Mouse (Mus musculus) gastrocnemius, postnatal 14 days (tissue): ENCODE measurements at regions not wholly inside any gene's neighbourhood (a gene's known extent, or its start where the extent isn't known, plus 50 kb on each side); places are given as distances from the start of the nearest gene placed in this dataset.
"Not testable (repeated sequence)": the region's sequence is repeated elsewhere in the genome, so short reads cannot be mapped to it uniquely, and the experiment has no call there.

Source experiments
- DNase-seq: peaks from one replicate; pipeline ENCODE4 v3.0.0; 2021; ENCODE audit warnings: mixed read lengths
- intact Hi-C: fragments of 180-260 bp; cut with DNase I; formaldehyde crosslinking; loops from one replicate; pipeline ENCODE4 v1.15.1; 2025; ENCODE audit warnings: low total_unique reads

- DNase-seq, intact Hi-C loops: not testable (repeated sequence)
These were observed 84.3 kb downstream of the 1810013L24Rik start for GRCm38 (mm10) chr16:8914183-8914582.

DNA sequence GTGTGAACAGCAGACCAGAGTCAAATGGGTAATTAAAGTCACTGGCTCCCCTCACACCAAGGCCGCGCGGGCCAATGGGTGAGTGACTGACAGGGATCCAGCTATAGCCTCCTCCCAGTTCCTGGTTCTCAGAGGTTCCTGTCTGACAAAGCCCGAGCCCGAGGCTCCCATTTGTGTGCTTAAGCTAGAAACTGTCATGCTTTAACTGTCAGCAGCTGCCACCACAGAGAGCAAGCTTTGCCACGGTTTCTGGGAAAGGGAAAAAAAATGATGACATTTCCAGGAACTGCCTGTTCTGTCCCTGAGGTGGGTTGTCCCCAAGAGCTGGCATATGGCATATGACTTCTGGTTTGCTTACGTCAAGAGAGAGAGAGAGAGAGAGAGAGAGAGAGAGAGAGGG, 86.2 kb downstream of the 1810013L24Rik start:
- intact Hi-C loops, result no loop called here
- no peak for DNase-seq

DNA sequence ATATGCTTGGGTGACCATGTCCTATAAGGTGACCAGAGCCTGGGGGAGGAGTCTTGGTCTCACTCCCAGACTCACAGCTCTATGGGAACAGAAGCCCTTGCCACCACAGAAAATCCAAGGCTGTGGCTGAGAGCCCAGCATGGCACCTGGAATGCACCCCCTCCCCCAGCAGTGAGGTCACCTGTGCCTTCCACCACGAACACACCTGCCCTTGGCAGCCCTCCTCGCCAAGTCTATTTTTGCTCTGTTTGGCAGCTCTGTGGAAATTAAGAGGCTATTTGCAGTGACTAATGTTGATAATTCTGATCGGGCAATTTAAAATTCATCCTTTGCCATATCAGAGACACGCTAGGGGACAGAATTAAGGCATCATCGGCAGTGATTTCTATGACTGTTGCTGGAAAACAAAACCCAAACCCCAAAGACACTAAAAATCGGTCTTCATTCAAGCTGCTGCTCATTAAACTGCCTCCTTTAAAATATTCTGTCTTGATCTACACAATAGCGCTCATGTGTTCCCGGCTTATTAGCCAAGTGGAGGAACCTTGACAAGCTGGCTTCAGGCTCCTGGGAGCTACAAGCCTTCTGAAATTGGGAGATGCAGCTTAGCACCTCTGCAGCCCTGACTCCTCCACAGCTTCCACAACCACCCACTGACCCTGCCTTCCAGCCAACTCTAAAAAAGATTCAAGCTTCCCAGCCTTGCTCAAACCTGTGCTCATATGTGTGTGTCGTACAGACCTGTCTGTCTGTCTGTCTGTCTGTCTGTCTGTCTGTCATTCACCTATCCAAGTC, 89.0 kb downstream of the 1810013L24Rik start:
- no peak for DNase-seq
- intact Hi-C loops, result no loop called here

GRCm38 (mm10) chr16:8924732-8925131, 94.8 kb downstream of the 1810013L24Rik start:
- intact Hi-C loops, result no loop called here
- no peak for DNase-seq

GRCm38 (mm10) chr16:8931961-8932360, 102.1 kb downstream of the 1810013L24Rik start:
- DNase-seq, result no peak
- intact Hi-C loops, result no loop called here

DNA sequence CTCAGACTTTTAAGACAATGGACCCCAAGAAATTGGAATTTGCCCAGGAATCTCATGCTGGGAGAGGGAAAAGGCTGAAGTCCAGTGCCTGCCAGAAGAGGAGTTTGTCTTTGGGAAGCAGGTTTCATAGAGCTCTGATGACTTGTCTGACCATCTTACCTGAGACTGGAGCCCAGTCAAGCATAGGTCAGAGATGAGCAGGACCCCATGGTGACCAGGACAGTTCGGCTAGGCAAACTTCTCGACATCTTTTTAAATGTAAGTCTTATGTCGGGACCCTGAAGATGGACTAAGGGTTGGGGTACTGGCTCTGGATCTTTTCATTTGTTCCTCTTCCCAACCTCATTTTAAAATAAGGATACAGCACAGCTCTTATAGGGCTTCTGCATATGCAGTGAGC, 103.2 kb downstream of the 1810013L24Rik start:
- intact Hi-C loops, result no loop called here
- no peak for DNase-seq

GRCm38 (mm10) chr16:8936446-8936845, 106.5 kb downstream of the 1810013L24Rik start:
- no peak for DNase-seq
- intact Hi-C loops, result no loop called here

- peak; percentile 46 for DNase-seq
These were observed 108.6 kb downstream of the 1810013L24Rik start for GRCm38 (mm10) chr16:8938516-8938915.

GRCm38 (mm10) chr16:8939136-8939535, 109.2 kb downstream of the 1810013L24Rik start:
- no peak for DNase-seq
- intact Hi-C loops, result no loop called here

More at GRCm38 (mm10) chr16:8938516-8938915, 108.6 kb downstream of the 1810013L24Rik start:
- intact Hi-C loops, result no loop called here

DNA sequence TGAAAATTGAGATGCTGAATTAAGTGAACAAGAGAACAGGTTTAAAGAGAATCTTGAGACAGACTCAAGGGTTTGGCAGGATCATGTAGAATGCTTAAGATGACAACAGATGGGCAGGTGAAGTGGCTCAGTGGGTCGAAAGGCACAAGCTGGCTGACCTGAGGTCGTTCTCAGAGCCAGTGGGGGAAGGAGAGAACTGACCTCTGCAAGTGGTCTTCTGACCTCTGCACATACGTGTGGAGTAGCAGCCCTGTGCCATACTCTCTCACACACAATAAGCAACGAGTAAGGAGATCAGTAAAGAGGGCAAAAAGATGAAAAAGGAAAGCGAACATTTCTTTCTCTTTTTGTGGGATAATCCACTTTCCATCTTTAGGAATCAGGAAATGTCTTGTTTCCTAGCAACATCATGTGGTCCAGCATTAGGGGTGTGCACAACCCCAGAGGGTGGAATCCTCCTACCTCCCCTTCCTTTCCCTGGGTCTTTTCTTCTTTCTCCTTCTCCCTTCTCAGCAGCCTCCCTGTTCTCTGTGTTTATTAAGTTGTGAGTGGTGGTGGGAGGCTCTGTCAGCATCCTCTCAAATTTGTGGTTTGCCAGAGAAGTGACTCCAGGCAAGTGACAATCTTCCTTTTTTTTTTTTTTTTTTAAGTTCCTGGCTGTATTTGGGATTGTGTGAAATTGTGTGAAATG, 114.7 kb downstream of the 1810013L24Rik start:
- intact Hi-C loops, result no loop called here

GRCm38 (mm10) chr16:8947846-8948245, 117.9 kb downstream of the 1810013L24Rik start:
- intact Hi-C loops, result no loop called here
- no peak for DNase-seq

More for the DNA sequence above, 114.7 kb downstream of the 1810013L24Rik start:
- DNase-seq, result no peak

DNA sequence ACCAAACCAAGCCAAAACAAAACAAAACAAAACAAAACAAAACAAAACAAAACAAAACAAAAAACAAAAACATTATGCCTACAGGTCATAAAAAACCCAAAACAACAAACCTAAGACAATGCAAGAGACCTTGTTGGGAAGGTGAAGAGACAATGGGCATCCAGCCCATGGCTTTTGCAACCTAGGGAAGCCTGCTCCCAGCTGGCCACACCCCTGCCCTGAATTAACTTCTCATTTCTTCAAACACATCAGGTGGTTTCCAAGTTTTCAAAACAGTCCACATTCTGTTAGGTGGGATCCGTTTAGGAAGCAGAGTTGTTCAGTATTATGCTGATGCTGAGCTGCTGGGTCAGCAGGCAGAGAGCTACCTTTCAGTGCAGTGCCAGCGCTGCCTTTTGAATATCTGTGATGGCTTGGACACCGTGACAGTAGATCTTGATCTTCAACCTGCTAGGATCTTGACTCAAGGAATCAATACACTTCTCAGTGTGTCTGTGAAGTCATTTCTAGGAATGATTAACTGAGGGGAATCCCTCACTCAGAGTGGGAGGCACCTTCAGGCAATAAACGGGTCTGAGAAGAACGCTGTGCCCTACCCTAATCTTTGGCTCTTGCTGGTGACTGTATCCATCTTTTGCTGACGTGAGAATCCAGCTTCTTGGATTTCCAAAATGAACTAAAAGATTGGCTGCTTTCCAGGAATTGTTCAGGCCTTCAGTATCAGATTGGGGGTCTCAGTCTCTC, 121.4 kb downstream of the 1810013L24Rik start:
- no peak for DNase-seq
- intact Hi-C loops, result no loop called here

DNA sequence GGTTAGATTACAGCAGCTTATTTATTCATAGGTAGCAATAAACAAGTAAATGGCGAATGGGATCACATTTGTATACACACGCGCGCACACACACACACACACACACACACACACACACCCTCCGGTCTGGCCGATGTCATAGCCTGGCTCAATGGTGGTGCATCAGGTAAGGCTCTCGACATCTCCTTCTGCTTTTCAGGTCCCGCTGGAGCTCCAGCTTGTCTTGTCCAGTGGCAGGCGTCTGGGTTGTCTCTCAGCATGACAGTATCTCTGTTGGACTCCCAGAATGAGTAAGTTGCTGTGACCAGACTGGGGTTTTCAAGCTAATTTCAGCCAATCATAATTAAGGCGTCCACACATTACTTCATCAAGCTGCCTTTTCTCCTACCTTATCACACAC, 131.8 kb downstream of the 1810013L24Rik start:
- intact Hi-C loops, result no loop called here
- no peak for DNase-seq

DNA sequence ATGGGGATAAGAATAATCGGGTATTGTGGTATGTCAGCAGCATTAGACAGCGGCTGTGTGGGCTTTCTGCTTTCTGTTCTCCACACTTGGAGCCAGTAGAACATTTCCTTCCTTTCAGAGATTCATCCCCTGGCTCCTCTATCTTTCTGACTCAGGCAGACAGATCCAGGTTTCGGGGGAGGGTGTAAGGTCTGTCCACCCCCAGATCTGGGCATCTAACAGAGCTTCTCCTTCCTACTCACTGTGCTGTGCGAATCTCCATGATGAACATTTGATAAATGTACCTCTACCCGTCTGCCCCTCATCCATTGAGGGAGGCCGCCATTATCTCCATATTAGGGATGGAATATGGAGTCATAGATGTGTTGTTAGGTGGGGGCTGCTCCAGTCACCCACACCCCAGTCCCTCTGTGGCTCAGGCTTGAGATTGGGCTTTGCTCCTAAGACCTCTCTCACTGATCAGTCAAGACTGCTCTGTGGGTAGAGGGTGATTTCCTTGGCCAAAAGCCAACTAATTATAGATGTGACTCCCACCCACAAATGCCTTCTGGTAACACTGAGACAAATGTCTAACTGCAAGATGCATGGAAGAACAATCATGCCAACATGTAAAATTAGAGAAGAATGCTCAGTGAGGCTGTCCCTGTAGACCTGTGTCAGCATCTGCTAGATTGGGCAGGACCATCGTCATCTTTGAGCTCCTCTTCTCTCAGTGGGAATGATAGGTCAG, 163.8 kb downstream of the 1810013L24Rik start:
- intact Hi-C loops, result no loop called here
- DNase-seq, result no peak

DNA sequence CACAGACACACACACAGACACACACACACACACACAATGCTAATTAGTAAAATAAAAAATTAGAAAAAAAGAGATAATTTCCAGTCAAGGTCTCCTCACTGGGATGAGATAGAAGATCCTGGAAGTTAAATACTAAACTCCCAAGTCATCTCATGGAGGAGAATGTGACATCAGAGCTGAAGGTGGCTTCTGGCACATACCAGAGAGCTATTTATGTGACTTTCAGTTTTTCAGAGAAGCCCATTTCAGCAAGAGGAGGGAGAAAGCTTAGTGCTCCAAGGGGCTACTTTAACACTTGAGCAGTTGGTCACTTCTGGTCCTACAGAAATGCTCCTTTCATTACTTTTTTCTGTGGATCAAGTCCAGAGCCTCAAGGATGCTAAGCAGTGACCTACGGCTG, 164.6 kb downstream of the 1810013L24Rik start:
- intact Hi-C loops, result no loop called here

GRCm38 (mm10) chr16:8997250-8997649, 167.3 kb downstream of the 1810013L24Rik start:
- intact Hi-C loops, result no loop called here
- DNase-seq, result no peak

More for the DNA sequence above, 164.6 kb downstream of the 1810013L24Rik start:
- no peak for DNase-seq

DNA sequence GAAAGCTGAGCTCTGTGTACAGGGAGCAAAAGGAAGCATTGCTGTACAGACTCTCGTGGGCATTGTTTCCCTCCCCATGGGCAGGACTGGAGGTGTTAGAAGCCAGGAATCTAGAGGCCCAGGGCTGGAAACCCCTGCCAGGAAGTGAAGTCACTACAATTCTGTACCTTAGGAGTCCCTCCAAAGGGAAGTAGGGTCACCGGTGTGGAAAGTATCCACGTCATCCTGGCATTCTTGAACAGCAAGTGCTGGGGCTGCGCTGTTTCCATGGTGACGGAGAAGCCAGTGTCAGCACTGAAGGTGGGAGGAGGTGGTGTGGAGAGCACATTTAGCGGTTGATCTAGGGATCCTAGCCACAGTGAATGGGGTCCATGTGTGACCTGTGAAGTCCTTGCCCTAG, 174.1 kb downstream of the 1810013L24Rik start:
- intact Hi-C loops, result no loop called here
- DNase-seq, result no peak

- intact Hi-C loops, result no loop called here
- DNase-seq, result no peak
These were observed 176.0 kb downstream of the 1810013L24Rik start for GRCm38 (mm10) chr16:9005933-9006332.

DNA sequence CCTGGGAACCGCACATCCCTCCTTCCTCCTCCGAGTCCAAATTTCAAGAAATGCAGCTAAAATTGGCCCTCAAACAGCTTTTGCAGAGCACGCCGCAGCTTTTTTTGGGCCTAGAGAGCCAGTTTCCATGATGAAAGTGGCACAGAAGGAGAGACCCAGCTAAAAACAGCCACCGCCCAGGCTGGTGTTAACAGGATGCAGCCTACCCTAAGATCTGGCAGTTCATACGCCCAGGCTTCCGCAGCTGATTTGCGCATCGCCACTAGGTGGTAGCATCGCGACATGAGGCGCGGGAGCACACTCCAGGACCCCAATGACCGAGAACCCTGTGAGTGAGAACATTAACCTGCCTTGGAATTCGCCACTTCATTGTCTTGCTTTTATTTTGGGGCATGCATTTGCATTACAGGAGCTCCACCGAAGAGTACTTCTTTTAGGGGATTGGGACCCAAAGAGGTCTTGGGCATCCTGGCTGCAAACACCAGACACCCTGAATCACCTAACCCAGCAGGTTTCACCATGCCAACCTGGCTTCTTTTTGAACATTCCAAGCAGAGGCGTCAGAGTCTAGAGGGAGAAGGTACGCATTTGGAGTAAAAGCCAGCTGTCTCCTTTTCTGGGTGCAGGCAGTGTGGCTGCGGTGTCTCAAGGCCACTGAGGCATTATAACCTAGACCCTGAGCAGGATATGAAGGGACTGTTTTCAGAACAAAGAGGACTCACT, 179.6 kb downstream of the 1810013L24Rik start:
- intact Hi-C loops, result loop anchor here (10.0 kb wide), 1 partner anchor 985 kb away; the partner anchor contains the start of gene Grin2a
- peak; percentile 72 for DNase-seq
